Mouse (Mus musculus) adrenal gland, postnatal 14 days (tissue): Measurements from ENCODE around the gene Nucb1. TPM values are rescaled to one million over a fixed set of nuclear protein-coding genes. Genes with fewer than 3 reads are reported as not detected.

ENCODE experiments used
- microRNA-seq, 2 experiments: library from miRNA; unstranded; fragments of <30 nt; microRNA quantifications; one replicate each; pipeline ENCODE4 v1.2.0; 2021
- total RNA-seq: library from RNA; stranded (reverse); gene quantifications from 2 replicates; pipeline ENCODE4 v1.2.3, GENCODE M21; 2021

Gene Nucb1
- total RNA-seq, 1 experiment from 2014 or later, result 204 TPM

Small RNAs within 50 kb of the gene (microRNA-seq; reads per million reads assigned to microRNA genes)
- gene Gm22133, result 1.7 to 1.9 reads per million in 2 experiments

Other genes with a start within 250 kb of the Nucb1 start
- not detected in 2 replicates for gene Slc6a21, start 232.9 kb downstream of the Nucb1 start, total RNA-seq
- 13.5 and 15.1 TPM in 2 replicates for gene Trpm4, start 176.6 kb downstream of the Nucb1 start, total RNA-seq
- 0.15 and 0.45 TPM in 2 replicates for gene Hrc, start 175.1 kb downstream of the Nucb1 start, total RNA-seq
- gene Ppfia3, start 143.4 kb downstream of the Nucb1 start, total RNA-seq, result 2.1 and 2.4 TPM in 2 replicates
- 1.2 and 1.4 TPM in 2 replicates for gene Lin7b, start 139.8 kb downstream of the Nucb1 start, total RNA-seq
- 265 and 280 TPM in 2 replicates for gene Snrnp70, start 114.7 kb downstream of the Nucb1 start, total RNA-seq
- gene Kcna7, start 104.8 kb downstream of the Nucb1 start, total RNA-seq, result not detected in 2 replicates
- not detected in 2 replicates for gene Ntf5, start 96.7 kb downstream of the Nucb1 start, total RNA-seq
- not detected in 2 replicates for gene Lhb, start 89.6 kb downstream of the Nucb1 start, total RNA-seq
- gene Gys1, start 75.6 kb downstream of the Nucb1 start, total RNA-seq, result 55.4 and 62.8 TPM in 2 replicates
- gene Ruvbl2, start 72.3 kb downstream of the Nucb1 start, total RNA-seq, result 55.5 and 62.8 TPM in 2 replicates
- 638 and 688 TPM in 2 replicates for gene Ftl1, start 50.5 kb downstream of the Nucb1 start, total RNA-seq
- 54.4 and 60.0 TPM in 2 replicates for gene Bax, start 43.5 kb downstream of the Nucb1 start, total RNA-seq
- gene Tulp2, start 28.5 kb downstream of the Nucb1 start, total RNA-seq, result 0.49 and 1.1 TPM in 2 replicates
- gene Gm45808, start 23.6 kb downstream of the Nucb1 start, total RNA-seq, result 24.6 and 31.2 TPM in 2 replicates
- gene Dhdh, start 21.6 kb downstream of the Nucb1 start, total RNA-seq, result 46.8 and 54.1 TPM in 2 replicates
- 37.3 and 55.7 TPM in 2 replicates for gene Ppp1r15a, start 15.9 kb upstream of the Nucb1 start, total RNA-seq
- gene Plekha4, start 15.9 kb upstream of the Nucb1 start, total RNA-seq, result 3.8 and 6.5 TPM in 2 replicates
- gene Hsd17b14, start 44.5 kb upstream of the Nucb1 start, total RNA-seq, result 0.67 and 1.2 TPM in 2 replicates
- 149 and 151 TPM in 2 replicates for gene Bcat2, start 59.7 kb upstream of the Nucb1 start, total RNA-seq
- gene Fgf21, start 105.1 kb upstream of the Nucb1 start, total RNA-seq, result 0.37 TPM in 1 of 2 replicates, not detected in the other
- gene Fut1, start 106.9 kb upstream of the Nucb1 start, total RNA-seq, result 0.11 TPM in 1 of 2 replicates, not detected in the other
- gene Izumo1, start 111.4 kb upstream of the Nucb1 start, total RNA-seq, result 0.56 and 0.82 TPM in 2 replicates
- 33.0 and 35.4 TPM in 2 replicates for gene Rasip1, start 117.1 kb upstream of the Nucb1 start, total RNA-seq
- 4.9 and 8.5 TPM in 2 replicates for gene Mamstr, start 129.6 kb upstream of the Nucb1 start, total RNA-seq
- gene Fut2, start 156.0 kb upstream of the Nucb1 start, total RNA-seq, result 0.11 TPM in 1 of 2 replicates, not detected in the other
- 0.26 TPM in 1 of 2 replicates, not detected in the other for gene Ntn5, start 173.6 kb upstream of the Nucb1 start, total RNA-seq
- gene Sec1, start 184.0 kb upstream of the Nucb1 start, total RNA-seq, result 0.22 and 0.41 TPM in 2 replicates
- 10.5 and 16.9 TPM in 2 replicates for gene Car11, start 189.4 kb upstream of the Nucb1 start, total RNA-seq
- 31.2 and 46.3 TPM in 2 replicates for gene Dbp, start 194.7 kb upstream of the Nucb1 start, total RNA-seq
- 927 and 1,052 TPM in 2 replicates for gene Rpl18, start 205.1 kb upstream of the Nucb1 start, total RNA-seq
- 32.3 and 34.4 TPM in 2 replicates for gene Sphk2, start 207.6 kb upstream of the Nucb1 start, total RNA-seq
- 0.45 and 0.74 TPM in 2 replicates for gene Fam83e, start 210.8 kb upstream of the Nucb1 start, total RNA-seq
- not detected in 2 replicates for gene Spaca4, start 215.4 kb upstream of the Nucb1 start, total RNA-seq